Mouse (Mus musculus) embryonic facial prominence, embryonic 12.5 days (tissue): ENCODE results near the gene 2900026A02Rik. TPM values are rescaled to one million over a fixed set of nuclear protein-coding genes. Genes with fewer than 3 reads are reported as not detected.

Source experiments
- ATAC-seq: fragments of 200-750 bp; cut with Nextera tagmentation; 2 replicates; pipeline ENCODE4 v1.8.0; 2017; ENCODE audit not compliant: insufficient number of reproducible peaks, insufficient read depth, low FRiP score, low TSS enrichment
- H3K27ac ChIP-seq: fragments of 300-500 bp; sonication (generic); 2 replicates; pipeline ENCODE4 v1.5.1; 2016; ENCODE audit warnings: mild to moderate bottlenecking
- H3K27me3 ChIP-seq: fragments of 300-500 bp; sonication (generic); 2 replicates; pipeline ENCODE4 v1.6.1; 2016; ENCODE audit warnings: mild to moderate bottlenecking, moderate library complexity
- H3K36me3 ChIP-seq: fragments of 300-500 bp; sonication (generic); 2 replicates; pipeline ENCODE4 v1.6.1; 2016; ENCODE audit warnings: mild to moderate bottlenecking
- H3K4me1 ChIP-seq: fragments of 300-500 bp; sonication (generic); 2 replicates; pipeline ENCODE4 v1.6.1; 2016
- H3K4me2 ChIP-seq: fragments of 300-500 bp; sonication (generic); replicated peaks from 2 replicates; pipeline ENCODE4 v1.6.1; 2016; ENCODE audit warnings: mild to moderate bottlenecking, moderate library complexity
- H3K4me3 ChIP-seq: fragments of 300-500 bp; sonication (generic); 2 replicates; pipeline ENCODE4 v1.5.1; 2016; ENCODE audit warnings: mild to moderate bottlenecking
- H3K9ac ChIP-seq: fragments of 300-500 bp; sonication (generic); 2 replicates; pipeline ENCODE4 v1.6.1; 2016; ENCODE audit warnings: mild to moderate bottlenecking, moderate library complexity
- H3K9me3 ChIP-seq: fragments of 300-500 bp; sonication (generic); 2 replicates; pipeline ENCODE4 v1.6.1; 2016; ENCODE audit warnings: mild to moderate bottlenecking, moderate library complexity
- WGBS: fragments of 180-500 bp; shearing (Covaris S2); methylation state at CpG from one replicate; pipeline ENCODE4 v1.1.7; 2016; 5-methylcytosine and 5-hydroxymethylcytosine counted together
- polyA plus RNA-seq: library from polyadenylated mRNA; unstranded; fragments of >200 nt; fragmentation: Nextera tagmentation; extraction: Ambion mirVana; gene quantifications from 2 replicates; pipeline ENCODE4 v1.2.1, GENCODE M21; 2016

Gene 2900026A02Rik
- polyA plus RNA-seq, 1 experiment from 2014 or later, result 5.8 TPM

DNA sequence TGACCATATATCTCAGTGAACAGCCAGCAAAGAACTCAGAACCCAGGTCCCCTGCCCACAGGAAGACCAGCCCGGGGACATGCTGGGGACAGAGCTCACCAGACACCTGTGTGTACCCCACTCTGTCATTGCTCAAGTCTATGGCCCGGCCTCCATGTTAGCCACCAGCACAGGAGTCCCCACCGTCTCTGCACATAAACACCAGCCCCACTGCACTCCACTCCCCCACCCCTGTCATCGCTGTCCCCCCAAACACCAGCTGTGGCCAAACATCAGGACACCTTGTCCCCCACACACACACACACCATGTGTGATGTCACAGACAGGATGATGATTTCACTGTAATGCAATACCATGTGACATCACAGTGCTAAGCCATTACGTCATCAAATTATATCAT, 79.0 kb downstream of the 2900026A02Rik start:
- ATAC-seq, result no peak
- Histone ChIP-seq H3K9ac (no peak overlapping the region), H3K27me3 (peaks cover 19% of the 10 kb centered on the region), H3K27ac (no peak overlapping the region), H3K9me3 (no peaks in the 10 kb centered on the region), H3K4me3 (no peak overlapping the region), H3K4me1 (peaks cover 15% of the 10 kb centered on the region), H3K36me3 (no peaks in the 10 kb centered on the region), H3K4me2 (no peak overlapping the region)
- WGBS, result 88% methylated on average over 5 of the region's 5 CpGs

DNA sequence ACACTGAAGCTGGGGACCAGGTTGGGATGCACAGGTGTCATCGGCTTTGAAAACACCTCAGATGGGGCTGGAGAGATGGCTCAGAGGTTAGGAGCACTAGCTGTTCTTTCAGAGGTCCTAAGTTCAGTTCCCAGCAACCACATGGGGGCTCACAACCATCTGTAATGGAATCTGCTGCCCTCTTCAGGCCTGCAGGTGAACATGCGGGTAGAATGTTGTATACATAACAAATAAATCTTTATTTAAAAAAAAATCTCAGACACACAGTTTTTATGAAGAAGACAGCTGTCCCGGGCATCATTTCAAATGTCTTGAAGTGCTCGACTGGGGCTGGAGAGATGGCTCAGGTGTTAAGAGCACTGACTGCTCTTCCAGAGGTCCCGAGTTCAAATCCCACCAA, 80.2 kb downstream of the 2900026A02Rik start:
- H3K9me3 ChIP-seq, result no peaks in the 10 kb centered on the region
- H3K27ac ChIP-seq, result no peak overlapping the region
- H3K4me1 ChIP-seq, result peaks cover 15% of the 10 kb centered on the region
- ATAC-seq, result no peak
- H3K36me3 ChIP-seq, result no peaks in the 10 kb centered on the region
- no peak overlapping the region for H3K9ac ChIP-seq
- H3K4me3 ChIP-seq, result no peak overlapping the region
- H3K4me2 ChIP-seq, result no peak overlapping the region
- WGBS, result 95% methylated on average over 5 of the region's 5 CpGs
- peaks cover 28% of the 10 kb centered on the region for H3K27me3 ChIP-seq

GRCm38 (mm10) chr5:113140051-113140450, 81.0 kb downstream of the 2900026A02Rik start:
- Histone ChIP-seq H3K4me2 (no peak overlapping the region), H3K4me1 (peaks cover 19% of the 10 kb centered on the region), H3K36me3 (no peaks in the 10 kb centered on the region), H3K27ac (no peak overlapping the region), H3K9ac (no peak overlapping the region), H3K27me3 (peaks cover 28% of the 10 kb centered on the region), H3K4me3 (no peak overlapping the region), H3K9me3 (no peaks in the 10 kb centered on the region)
- ATAC-seq, result no peak
- WGBS, result 89% methylated on average over 3 of the region's 3 CpGs

DNA sequence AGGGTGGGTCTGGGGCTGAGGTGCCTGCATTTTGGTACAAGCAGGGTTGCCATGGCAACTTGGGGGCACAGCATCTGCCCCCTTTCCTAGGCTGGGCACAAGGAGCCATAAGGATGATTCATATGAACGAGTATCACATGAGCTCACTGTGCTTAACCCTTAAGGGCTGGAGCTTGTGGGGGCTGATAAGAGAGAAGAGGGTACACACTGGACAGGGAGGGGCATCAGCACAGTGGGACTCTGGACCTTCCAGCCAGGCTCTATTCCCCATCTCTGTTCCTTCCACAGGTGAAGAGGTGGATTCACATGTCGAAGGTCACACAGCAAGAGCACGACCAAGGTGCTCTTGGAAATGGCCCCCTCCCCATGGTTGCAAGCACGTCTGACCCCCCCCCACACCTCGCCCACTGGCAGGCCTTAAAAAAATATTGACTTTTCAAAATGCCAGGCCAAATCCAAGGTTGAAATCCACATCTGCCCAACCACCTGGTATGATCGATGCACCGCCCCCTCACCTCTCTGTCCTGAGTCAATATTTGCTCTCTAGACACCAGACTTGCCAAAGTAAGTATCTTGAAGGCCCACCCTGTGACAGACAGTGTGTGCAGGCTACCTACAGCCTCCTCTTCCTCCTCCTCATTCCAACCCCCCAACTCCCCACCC, 81.8 kb downstream of the 2900026A02Rik start:
- 60% methylated on average over 7 of the region's 7 CpGs for WGBS
- Histone ChIP-seq H3K9ac (peak overlapping the region; percentile 44), H3K36me3 (no peaks in the 10 kb centered on the region), H3K27ac (no peak overlapping the region), H3K4me1 (peaks cover 20% of the 10 kb centered on the region), H3K9me3 (no peaks in the 10 kb centered on the region), H3K27me3 (peaks cover 28% of the 10 kb centered on the region), H3K4me2 (peak overlapping the region; percentile 75), H3K4me3 (peak overlapping the region; percentile 37)
- ATAC-seq, result no peak

GRCm38 (mm10) chr5:113138319-113139063, 82.5 kb downstream of the 2900026A02Rik start:
- no peak overlapping the region for H3K27ac ChIP-seq
- H3K36me3 ChIP-seq, result no peaks in the 10 kb centered on the region
- peak overlapping the region; percentile 37 for H3K4me3 ChIP-seq
- 0 out of 2 replicates have a peak, but pooled peaks have one; percentile 32 for ATAC-seq
- peaks cover 20% of the 10 kb centered on the region for H3K4me1 ChIP-seq
- H3K4me2 ChIP-seq, result peak overlapping the region; percentile 75
- peak overlapping the region; percentile 44 for H3K9ac ChIP-seq
- no peaks in the 10 kb centered on the region for H3K9me3 ChIP-seq
- H3K27me3 ChIP-seq, result peaks cover 28% of the 10 kb centered on the region
- WGBS, result under 1% methylated on average over 43 of the region's 43 CpGs

DNA sequence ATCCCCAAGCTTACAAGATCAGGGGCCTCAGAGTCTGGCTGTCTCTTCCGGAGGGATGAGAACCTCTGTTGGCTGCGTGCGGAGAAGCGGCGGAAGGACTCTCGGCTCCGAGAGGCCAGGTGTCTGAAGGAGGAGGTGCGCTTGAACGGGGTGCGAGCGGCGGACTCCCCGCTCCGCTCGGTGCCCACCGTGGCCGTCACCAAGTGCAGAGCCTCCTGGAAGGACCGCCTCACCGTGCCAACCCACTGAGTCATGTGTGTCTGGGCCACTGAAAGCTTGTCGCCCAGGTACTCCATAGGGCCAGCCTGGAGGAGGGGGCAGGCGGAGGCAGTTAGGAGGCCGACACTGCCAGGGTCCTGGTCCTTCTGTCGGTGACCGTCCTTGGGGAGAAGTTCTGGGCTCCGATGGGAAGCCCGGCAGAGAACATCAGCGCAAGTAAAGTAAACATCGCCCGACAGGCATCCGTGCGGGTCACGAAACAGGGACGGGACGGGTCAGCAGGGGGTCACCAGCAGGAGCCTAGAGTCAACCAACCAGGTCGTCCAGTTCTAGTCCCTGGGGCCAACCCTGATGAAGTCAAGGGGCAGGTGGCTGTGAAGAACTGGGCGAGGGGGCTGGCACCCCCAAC, 83.2 kb downstream of the 2900026A02Rik start:
- Histone ChIP-seq H3K9me3 (no peaks in the 10 kb centered on the region), H3K9ac (peak overlapping the region; percentile 44), H3K4me2 (peak overlapping the region; percentile 75), H3K36me3 (no peaks in the 10 kb centered on the region), H3K27me3 (peaks cover 28% of the 10 kb centered on the region), H3K27ac (no peak overlapping the region), H3K4me3 (peak overlapping the region; percentile 37), H3K4me1 (peaks cover 27% of the 10 kb centered on the region)
- ATAC-seq, result no peak
- WGBS, result 3% methylated on average over 36 of the region's 36 CpGs

GRCm38 (mm10) chr5:113136951-113137487, 84.0 kb downstream of the 2900026A02Rik start:
- Histone ChIP-seq H3K9me3 (no peaks in the 10 kb centered on the region), H3K36me3 (no peaks in the 10 kb centered on the region), H3K4me1 (peaks cover 30% of the 10 kb centered on the region), H3K4me3 (peak overlapping the region; percentile 37), H3K9ac (no peak overlapping the region), H3K27me3 (peaks cover 28% of the 10 kb centered on the region), H3K4me2 (peak overlapping the region; percentile 75), H3K27ac (no peak overlapping the region)
- 70% methylated on average over 13 of the region's 13 CpGs for WGBS
- no peak for ATAC-seq

DNA sequence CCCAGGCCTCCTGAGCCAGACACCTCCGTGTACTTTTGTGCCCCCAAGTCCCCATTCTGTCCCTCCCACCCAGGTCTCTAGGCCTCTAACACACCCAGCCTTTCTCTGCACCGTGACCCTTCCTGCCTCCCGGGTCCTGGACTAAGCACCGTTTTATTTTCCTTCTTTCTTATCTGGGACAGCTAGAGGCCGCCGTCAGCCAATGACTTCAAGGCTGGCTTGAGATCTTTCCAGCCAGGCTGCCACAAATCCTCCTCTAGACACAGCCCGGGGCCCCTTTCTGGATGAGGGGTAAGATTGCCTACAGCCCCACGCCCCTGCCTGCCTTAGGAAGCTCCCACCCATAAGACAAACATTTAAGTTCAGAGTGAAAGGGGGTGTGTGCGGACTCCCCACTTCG, 85.5 kb downstream of the 2900026A02Rik start:
- no peak overlapping the region for H3K27ac ChIP-seq
- ATAC-seq, result no peak

DNA sequence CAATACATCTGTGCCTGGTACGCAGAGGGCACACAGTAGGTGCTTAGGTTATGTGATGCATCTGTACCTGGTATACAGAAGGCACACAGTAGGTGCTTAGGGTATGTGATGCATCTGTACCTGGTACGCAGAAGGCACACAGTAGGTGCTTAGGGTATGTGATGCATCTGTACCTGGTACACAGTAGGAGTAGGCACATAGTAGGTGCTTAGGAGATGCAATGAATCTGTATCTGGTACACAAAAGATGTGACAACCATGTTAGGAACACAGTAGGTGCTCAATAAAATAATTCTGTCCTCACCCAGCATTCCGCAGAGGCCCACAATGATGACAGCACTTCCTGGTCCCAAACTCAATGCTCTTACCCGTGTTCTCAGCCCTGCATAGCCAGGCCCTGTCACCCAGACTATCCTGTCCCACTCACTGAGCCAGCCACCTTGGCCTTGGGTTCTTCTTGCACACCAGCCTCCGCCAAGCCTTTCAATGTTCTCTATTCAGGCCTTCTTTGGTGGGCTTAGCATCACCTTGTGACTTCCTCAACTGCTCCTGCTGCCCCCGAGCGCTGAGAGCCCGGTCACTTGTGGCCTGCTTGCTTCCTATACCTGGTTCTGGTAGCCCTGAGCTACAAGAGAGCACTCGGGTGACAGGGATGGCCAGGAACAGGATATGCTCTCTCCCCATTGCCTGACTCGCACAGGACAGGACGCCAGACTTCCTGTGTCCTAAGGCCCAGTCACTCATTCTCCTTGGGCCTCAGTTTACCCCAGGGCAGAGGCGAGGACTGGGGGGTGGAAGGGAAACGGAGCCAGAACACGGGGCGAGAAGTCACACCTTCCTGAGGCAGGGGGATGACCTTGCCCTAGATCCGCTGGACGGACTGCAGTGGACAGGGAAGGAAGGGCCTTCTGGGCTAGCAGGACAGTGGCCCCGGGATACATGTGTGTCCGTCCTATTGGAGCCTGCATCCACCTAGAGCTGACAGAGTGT, 87.0 kb downstream of the 2900026A02Rik start:
- peaks cover 29% of the 10 kb centered on the region for H3K4me1 ChIP-seq
- H3K27me3 ChIP-seq, result peaks cover 25% of the 10 kb centered on the region
- no peak overlapping the region for H3K9ac ChIP-seq
- H3K27ac ChIP-seq, result peak overlapping the region; percentile 86
- 85% methylated on average over 19 of the region's 19 CpGs for WGBS
- H3K36me3 ChIP-seq, result no peaks in the 10 kb centered on the region
- no peak overlapping the region for H3K4me3 ChIP-seq
- no peak overlapping the region for H3K4me2 ChIP-seq
- no peak for ATAC-seq
- no peaks in the 10 kb centered on the region for H3K9me3 ChIP-seq

More for the DNA sequence above, 85.5 kb downstream of the 2900026A02Rik start:
- 49% methylated on average over 10 of the region's 10 CpGs for WGBS
- no peaks in the 10 kb centered on the region for H3K36me3 ChIP-seq
- H3K4me2 ChIP-seq, result peak overlapping the region; percentile 75
- H3K9ac ChIP-seq, result peak overlapping the region; percentile 5; the same call in 1 of the 2 replicates
- no peak overlapping the region for H3K4me3 ChIP-seq
- H3K27me3 ChIP-seq, result peaks cover 28% of the 10 kb centered on the region
- peaks cover 30% of the 10 kb centered on the region for H3K4me1 ChIP-seq
- H3K9me3 ChIP-seq, result no peaks in the 10 kb centered on the region

- no peaks in the 10 kb centered on the region for H3K9me3 ChIP-seq
- no peak overlapping the region for H3K4me2 ChIP-seq
- H3K4me1 ChIP-seq, result peaks cover 25% of the 10 kb centered on the region
- WGBS, result 16% methylated on average over 9 of the region's 9 CpGs
- H3K27ac ChIP-seq, result peak overlapping the region; percentile 86
- no peak for ATAC-seq
- H3K27me3 ChIP-seq, result peaks cover 19% of the 10 kb centered on the region
- no peak overlapping the region for H3K9ac ChIP-seq
- H3K36me3 ChIP-seq, result no peaks in the 10 kb centered on the region
- H3K4me3 ChIP-seq, result no peak overlapping the region
These were observed 88.0 kb downstream of the 2900026A02Rik start for GRCm38 (mm10) chr5:113133080-113133491.

DNA sequence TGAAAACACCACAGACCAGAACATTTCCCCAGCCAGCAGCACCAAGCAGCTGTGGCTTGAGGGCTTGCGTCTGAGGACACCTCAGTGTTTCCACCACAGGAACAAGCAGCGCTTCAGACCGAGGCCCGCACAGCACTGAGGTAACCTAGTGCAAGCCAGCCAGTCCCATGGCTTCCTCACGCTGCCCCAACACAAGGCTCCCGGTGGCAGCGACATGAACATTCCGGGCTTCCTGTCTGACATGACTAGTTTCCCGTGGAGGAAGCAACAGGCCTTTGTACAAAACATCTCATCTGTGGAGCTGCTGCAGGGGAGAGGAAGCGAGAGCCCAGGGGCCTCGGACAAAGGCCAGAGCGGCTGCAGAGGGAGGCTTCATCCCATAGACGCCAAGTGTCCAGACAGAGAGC, 88.4 kb downstream of the 2900026A02Rik start:
- Histone ChIP-seq H3K4me2 (no peak overlapping the region), H3K9ac (no peak overlapping the region), H3K27me3 (peaks cover 15% of the 10 kb centered on the region), H3K36me3 (no peaks in the 10 kb centered on the region), H3K4me3 (no peak overlapping the region), H3K4me1 (peaks cover 25% of the 10 kb centered on the region), H3K9me3 (no peaks in the 10 kb centered on the region), H3K27ac (peak overlapping the region; percentile 86)
- WGBS, result 34% methylated on average over 13 of the region's 13 CpGs
- no peak for ATAC-seq
